Mouse (Mus musculus) adrenal gland, adult 18-20 months (tissue): ENCODE measurements around the gene Ociad1. TPM values are rescaled to one million over a fixed set of nuclear protein-coding genes. Genes with fewer than 3 reads are reported as not detected.

Experiments
- total RNA-seq, 2 experiments: library from RNA; stranded (reverse); gene quantifications; 1 replicate in 1 of 2; 2 replicates in 1 of 2; pipeline ENCODE4 v1.2.3; 2021

Ociad1 gene
- total RNA-seq, 2 experiments from 2014 or later = 245 to 250 TPM

Other genes with a start within 250 kb of the Ociad1 start
- 10 to 100 TPM; 28.9 to 32.8 TPM for gene Fryl, start 36.2 kb upstream of the Ociad1 start, total RNA-seq
- 10 to 100 TPM; 28.9 to 29.3 TPM for gene Ociad2, start 48.2 kb downstream of the Ociad1 start, total RNA-seq
- gene Cwh43, start 113.3 kb downstream of the Ociad1 start, total RNA-seq = not detected
- gene Dcun1d4, start 188.2 kb downstream of the Ociad1 start, total RNA-seq = 10 to 100 TPM; 26.9 to 50.3 TPM